Mouse (Mus musculus): Measurements from ENCODE around the gene Egfr.

DNA sequence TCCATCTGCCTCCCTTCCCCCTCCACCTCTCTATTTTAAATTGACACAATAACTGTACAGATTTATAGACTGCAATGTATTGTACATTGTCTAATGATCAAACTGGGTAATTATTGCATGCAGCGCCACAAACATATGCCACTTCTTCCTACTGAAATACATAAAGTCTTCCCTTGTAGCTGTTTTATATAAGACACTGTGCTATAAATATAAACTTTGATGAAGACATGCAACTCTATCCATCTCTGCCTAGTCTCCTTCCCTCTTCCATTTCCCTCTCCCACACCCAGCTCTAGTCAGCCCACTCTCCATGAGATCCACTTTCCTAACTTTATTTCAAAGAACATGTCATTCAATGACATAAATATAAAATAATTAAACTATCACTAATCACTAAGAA, 67.4 kb downstream of the Egfr start:
- TF ChIP-seq CTCF (IDR thresholded peaks at IDR 0.05; ENCODE audit: extremely low read depth, insufficient read length, insufficient replicate concordance, low read depth, low read length) (no peak), POLR2A (IDR thresholded peaks at IDR 0.05; ENCODE audit: low read depth, low read length) (no peak)

Measured in small intestine, adult 2 months (tissue).